Mouse (Mus musculus) adrenal gland, adult (tissue): ENCODE measurements around the gene Cdk4.

Experiments used
- DNase-seq, 2 experiments: peaks; one replicate each; pipeline ENCODE4 v3.0.0; 2022 to 2023; ENCODE audit warnings: low spot score in 1 of 2; ENCODE audit not compliant: inconsistent age in 2 of 2

Gene Cdk4

GRCm38 (mm10) chr10:127098514-127098913, 35.2 kb downstream of the Cdk4 start:
- no peak for DNase-seq

- no peak for DNase-seq
Observed at GRCm38 (mm10) chr10:127099191-127099590, 35.9 kb downstream of the Cdk4 start.

- no peak for DNase-seq
Observed at GRCm38 (mm10) chr10:127099868-127100267, 36.5 kb downstream of the Cdk4 start.

GRCm38 (mm10) chr10:127100414-127100813, 37.1 kb downstream of the Cdk4 start:
- no peak for DNase-seq

- no peak for DNase-seq
Observed at GRCm38 (mm10) chr10:127101151-127101550, 37.8 kb downstream of the Cdk4 start.

GRCm38 (mm10) chr10:127103631-127104030, 40.3 kb downstream of the Cdk4 start:
- DNase-seq: no peak

- DNase-seq: no peak
Observed at GRCm38 (mm10) chr10:127107563-127108261, 44.4 kb downstream of the Cdk4 start.

GRCm38 (mm10) chr10:127108262-127108583, 44.9 kb downstream of the Cdk4 start:
- DNase-seq: no peak

GRCm38 (mm10) chr10:127111001-127111887, 47.9 kb downstream of the Cdk4 start:
- no peak for DNase-seq

- no peak for DNase-seq
Observed at GRCm38 (mm10) chr10:127114408-127114807, 51.1 kb downstream of the Cdk4 start.

GRCm38 (mm10) chr10:127115068-127115467, 51.7 kb downstream of the Cdk4 start:
- DNase-seq: no peak
